Mouse (Mus musculus) MN1 (cell line): ENCODE measurements around the gene Rtn4ip1.
"Not testable (repeated sequence)": the region's sequence is repeated elsewhere in the genome, so short reads cannot be mapped to it uniquely, and the experiment has no call there.

Experiments used
- DNase-seq: peaks from one replicate; pipeline ENCODE4 v3.0.0-alpha.2; 2016; ENCODE audit warnings: low spot score

Rtn4ip1 gene

GRCm38 (mm10) chr10:43901578-43902194, at the start of gene Rtn4ip1, which contains the start of gene Qrsl1:
TSS of gene Rtn4ip1 (plus strand) at chr10:43901807.
TSS of gene Qrsl1 (minus strand) at chr10:43901745.
- DNase-seq, result peak; percentile 99

DNA sequence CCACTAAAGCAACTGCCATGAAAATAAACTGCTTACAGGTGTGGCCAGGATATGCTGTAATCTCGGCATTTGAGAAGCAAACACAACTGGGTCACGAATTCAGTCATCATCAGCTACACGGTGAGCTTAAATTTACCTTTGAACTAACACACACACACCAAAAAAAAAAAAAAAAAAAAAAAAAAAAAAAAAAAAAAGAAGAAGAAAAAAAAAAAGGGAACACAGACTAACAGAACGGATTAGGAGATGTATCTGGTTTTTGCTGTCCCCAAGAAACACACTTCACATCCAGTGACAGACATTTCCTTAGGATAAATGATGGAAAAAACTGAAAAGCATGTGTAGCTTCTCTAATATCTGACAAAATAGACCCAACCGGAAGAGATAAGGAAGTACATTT, 49.7 kb upstream of the Rtn4ip1 start:
- DNase-seq, result no peak

GRCm38 (mm10) chr10:43855916-43856315, 45.7 kb upstream of the Rtn4ip1 start:
- no peak for DNase-seq

DNA sequence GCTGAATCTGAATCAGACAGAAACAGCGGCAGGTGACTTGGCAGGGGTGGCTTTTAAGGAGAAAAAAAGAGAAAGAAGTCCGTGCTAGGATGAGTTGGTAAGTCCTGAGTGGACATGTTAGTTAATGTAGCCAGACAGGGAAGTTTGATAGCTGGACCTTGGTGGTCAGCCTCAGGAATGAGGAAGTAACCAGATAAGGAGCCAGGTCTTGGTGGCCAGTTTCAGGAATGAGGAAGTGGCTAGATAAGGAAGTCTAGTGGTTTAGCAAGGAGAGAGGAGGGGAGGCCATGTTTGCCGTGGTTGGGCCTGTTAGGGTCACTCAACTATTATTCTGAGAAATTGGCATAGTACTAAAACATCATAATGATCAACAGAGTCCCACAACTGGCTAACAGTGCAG, 45.3 kb upstream of the Rtn4ip1 start:
- DNase-seq, result no peak

- DNase-seq, result peak; percentile 34
These were observed 30.9 kb upstream of the Rtn4ip1 start for GRCm38 (mm10) chr10:43870752-43871151.

- DNase-seq, result no peak
These were observed 30.1 kb upstream of the Rtn4ip1 start for GRCm38 (mm10) chr10:43871458-43871857.

- no peak for DNase-seq
These were observed 13.9 kb upstream of the Rtn4ip1 start for GRCm38 (mm10) chr10:43887676-43888075.

DNA sequence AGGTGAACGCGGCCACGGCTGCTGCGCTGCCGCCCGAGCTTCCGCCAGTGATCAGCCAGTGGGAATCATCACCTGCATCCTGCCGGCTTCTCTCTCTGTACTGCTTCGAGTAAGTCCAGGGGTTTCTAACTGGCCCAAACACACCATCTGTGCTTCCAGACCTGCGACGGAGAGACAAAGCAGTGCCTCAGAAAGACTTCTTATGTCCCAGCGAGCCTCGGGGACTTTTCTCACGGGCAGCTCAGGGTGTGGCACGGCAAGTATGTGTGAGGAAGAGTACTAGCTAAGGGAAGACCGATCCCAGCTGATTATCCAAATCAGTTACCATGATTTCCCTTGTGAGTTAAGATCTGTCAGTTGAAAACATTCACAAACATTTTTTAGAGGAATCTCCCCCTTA, 12.6 kb upstream of the Rtn4ip1 start:
- no peak for DNase-seq

GRCm38 (mm10) chr10:43892971-43893370, 8.6 kb upstream of the Rtn4ip1 start:
- no peak for DNase-seq

DNA sequence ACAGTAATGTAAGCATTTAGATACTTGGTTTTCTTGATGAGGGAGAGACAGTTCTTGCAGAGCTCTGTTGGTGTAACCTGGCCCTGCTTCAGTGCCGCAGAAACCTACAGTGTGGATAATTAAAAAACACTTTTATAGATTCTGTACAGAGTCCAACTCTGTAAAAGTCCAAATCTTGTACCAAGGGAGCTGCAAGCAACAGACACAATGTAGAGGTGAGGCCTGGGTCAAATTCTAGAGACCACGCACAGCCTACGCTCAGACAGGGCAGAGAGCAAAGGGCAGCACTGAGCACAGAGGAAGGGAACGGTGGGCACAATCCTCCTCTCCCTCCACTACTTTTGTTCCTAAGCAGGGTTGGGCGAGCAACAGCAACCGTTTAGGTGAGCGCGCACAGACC, 5.5 kb upstream of the Rtn4ip1 start:
- no peak for DNase-seq

GRCm38 (mm10) chr10:43898276-43898675, 3.3 kb upstream of the Rtn4ip1 start:
- no peak for DNase-seq

GRCm38 (mm10) chr10:43900883-43901570, 580 bp upstream of the Rtn4ip1 start:
- DNase-seq, result no peak

DNA sequence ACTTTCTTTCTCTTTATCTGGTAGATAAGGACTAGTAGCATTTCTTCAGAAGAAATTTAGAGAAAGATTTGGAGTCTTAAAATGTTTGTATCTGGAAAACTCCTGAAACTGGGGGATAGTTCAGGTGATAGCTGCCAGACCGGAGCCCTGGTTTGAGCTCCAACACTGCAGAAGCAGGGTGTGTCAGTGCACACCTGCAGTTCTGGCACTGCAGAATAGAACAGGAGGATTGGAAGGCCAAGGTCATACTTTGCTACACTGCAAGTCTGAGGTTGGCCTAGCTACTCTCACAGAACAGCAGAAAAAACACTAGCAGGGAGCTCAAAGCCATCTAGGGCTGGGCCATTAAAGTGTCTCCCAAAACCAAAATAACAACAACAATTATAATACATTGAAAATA, 3.0 kb downstream of the Rtn4ip1 start:
- no peak for DNase-seq

- DNase-seq, result no peak
These were observed 8.6 kb downstream of the Rtn4ip1 start for GRCm38 (mm10) chr10:43910032-43910872.

DNA sequence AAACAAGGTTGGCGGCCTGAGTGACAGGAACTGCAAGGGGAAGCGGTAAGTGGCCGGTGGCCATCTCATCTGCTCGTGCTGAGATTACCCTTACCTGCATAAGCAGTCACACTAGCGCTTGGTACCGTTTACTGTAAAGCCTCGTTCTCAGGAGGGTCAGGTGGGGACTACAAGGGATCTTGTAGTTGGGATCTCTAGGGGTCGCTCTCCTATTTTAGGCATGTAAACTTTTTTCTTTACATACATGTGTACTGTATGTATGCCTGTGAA, 9.2 kb downstream of the Rtn4ip1 start:
- no peak for DNase-seq

DNA sequence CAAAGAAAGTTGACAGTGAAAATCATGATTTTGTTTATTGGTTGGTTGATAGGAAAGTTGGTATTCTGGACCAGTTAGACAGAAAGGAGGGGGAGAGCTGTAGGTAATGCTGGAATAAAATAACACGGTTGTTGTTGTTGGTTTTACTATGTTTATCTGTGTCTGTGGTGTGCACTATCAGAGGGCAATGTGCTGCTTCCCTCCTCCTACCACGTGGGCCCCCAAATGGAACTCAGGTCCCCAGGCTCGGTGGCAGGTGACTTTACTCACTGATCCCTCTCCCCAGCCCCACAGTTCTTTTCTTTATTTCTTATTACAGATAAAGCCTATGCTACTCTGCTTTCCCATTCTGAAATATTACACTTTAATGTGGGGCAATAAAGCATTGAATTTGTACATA, 10.6 kb downstream of the Rtn4ip1 start:
- no peak for DNase-seq

DNA sequence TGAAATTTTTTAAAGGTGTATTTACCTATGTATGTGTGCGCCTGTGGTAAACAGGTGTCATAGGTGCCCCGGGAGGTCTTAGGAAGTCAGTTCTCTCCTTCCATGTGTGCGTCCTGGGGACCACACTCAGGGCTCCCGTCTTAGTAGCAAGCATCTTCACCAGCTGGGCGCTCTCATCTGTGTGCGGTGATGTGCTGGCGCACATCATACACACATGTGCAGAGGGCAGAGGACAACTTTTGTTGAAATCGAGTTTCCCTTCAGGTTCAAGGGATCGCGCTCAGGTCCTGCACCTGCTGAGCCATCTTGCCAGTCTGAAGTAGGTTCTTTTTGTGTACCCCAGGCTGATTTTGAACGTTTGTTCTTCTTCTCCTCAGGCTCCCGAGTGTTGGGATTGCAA, 14.6 kb downstream of the Rtn4ip1 start:
- DNase-seq, result no peak

GRCm38 (mm10) chr10:43916737-43917136, 15.1 kb downstream of the Rtn4ip1 start:
- no peak for DNase-seq

- peak; percentile 75 for DNase-seq
These were observed 17.3 kb downstream of the Rtn4ip1 start for GRCm38 (mm10) chr10:43918696-43919608.

GRCm38 (mm10) chr10:43923096-43923495, 21.5 kb downstream of the Rtn4ip1 start:
- DNase-seq, result no peak

- not testable (repeated sequence) for DNase-seq
These were observed 24.2 kb downstream of the Rtn4ip1 start for GRCm38 (mm10) chr10:43925776-43926175.

DNA sequence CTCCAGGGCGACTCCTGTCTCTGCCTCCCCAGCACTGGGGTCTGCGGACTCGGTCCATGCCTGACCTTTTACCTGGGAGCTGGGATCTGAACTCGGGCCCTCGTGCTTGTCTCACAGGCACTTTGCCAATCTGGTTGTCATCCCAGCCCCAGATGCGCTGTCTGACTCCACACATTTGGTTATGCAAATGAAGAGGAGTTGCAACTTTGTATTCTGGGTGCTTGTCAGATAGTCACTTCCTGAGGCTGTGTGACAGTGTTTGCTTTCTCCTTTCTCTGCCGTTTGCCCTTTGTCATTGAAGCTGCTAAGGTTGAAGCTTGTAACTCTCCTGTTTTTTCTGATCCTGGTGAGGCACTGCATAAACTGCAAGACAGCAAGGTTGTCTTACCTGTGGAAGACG, 26.1 kb downstream of the Rtn4ip1 start:
- no peak for DNase-seq
